8 mouse cellular contexts compared by ENCODE assay signal in the genomic region with DNA sequence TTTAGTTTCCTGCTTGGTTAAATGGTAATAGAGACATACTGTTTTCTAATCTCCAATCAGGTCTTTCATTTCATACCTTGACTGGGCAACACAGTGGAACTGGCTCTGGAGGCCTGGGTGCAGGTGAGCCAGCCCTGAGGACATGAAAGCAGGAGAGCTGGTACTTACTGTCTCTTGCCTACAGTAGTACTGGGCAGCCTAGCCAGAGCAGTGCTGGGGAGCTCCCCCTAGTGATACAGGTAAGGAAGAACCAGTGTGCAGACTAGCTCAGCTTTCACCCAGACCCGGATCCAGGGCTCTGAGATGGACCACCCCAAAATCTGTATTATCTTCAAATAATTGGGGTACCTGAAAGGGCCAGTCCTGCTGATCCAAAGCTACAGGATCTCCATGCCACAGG.
DNase-seq lines count a peak whose midpoint lies in the region; ATAC-seq and TF ChIP-seq lines count a peak whose summit lies in the region.

No protein-coding gene starts in this region.

- H3K4me2 ChIP-seq in forebrain, postnatal 0 days (ENCODE audit: low read depth): no peak overlapping the region
- H3K4me2 ChIP-seq in forebrain, embryonic 16.5 days (ENCODE audit: low read length): no peak overlapping the region

- H3K9me3 ChIP-seq in forebrain, postnatal 0 days (ENCODE audit: low read length): no peaks in the 10 kb centered on the region
- no peaks in the 10 kb centered on the region for H3K9me3 ChIP-seq in forebrain, embryonic 16.5 days (ENCODE audit: control insufficient read depth, low read length)

- 77% methylated on average over 1 of the region's 1 CpGs for WGBS in forebrain, postnatal 0 days
- 62% methylated on average over 1 of the region's 1 CpGs for WGBS in forebrain, embryonic 16.5 days
- WGBS in lung, adult 2 months: 78% methylated on average over 1 of the region's 1 CpGs

- H3K36me3 ChIP-seq in forebrain, postnatal 0 days (ENCODE audit: insufficient read depth): 0 out of 2 replicates have a peak, but pooled peaks cover 5% of the 10 kb centered on the region
- no peaks in the 10 kb centered on the region for H3K36me3 ChIP-seq in forebrain, embryonic 16.5 days (ENCODE audit: control insufficient read depth, insufficient read depth)

- no peaks in the 10 kb centered on the region for H3K27me3 ChIP-seq in forebrain, postnatal 0 days (ENCODE audit: insufficient read depth, low read length)
- H3K27me3 ChIP-seq in forebrain, embryonic 16.5 days (replicated peaks; ENCODE audit: control insufficient read depth, insufficient read depth, low read length): no peaks in the 10 kb centered on the region

- H3K4me1 ChIP-seq in forebrain, postnatal 0 days (ENCODE audit: insufficient read depth): no peaks in the 10 kb centered on the region
- 0 out of 2 replicates have a peak, but pooled peaks cover 4% of the 10 kb centered on the region for H3K4me1 ChIP-seq in forebrain, embryonic 16.5 days (replicated peaks; ENCODE audit: control insufficient read depth, insufficient read depth, low read length)
- no peaks in the 10 kb centered on the region for H3K4me1 ChIP-seq in lung, adult 2 months (ENCODE audit: control insufficient read depth, insufficient read depth, low read length)

- H3K4me3 ChIP-seq in forebrain, postnatal 0 days (ENCODE audit: low read depth, low read length): no peak overlapping the region
- no peak overlapping the region for H3K4me3 ChIP-seq in forebrain, embryonic 16.5 days (replicated peaks; ENCODE audit: low read length)
- no peak overlapping the region for H3K4me3 ChIP-seq in lung, adult 2 months (replicated peaks; ENCODE audit: extremely low read depth, low read depth, low read length)

- H3K9ac ChIP-seq in forebrain, postnatal 0 days: no peak overlapping the region
- H3K9ac ChIP-seq in forebrain, embryonic 16.5 days (replicated peaks; ENCODE audit: low read depth, low read length): no peak overlapping the region

- ATAC-seq in forebrain, postnatal 0 days: no peak
- no peak for ATAC-seq in forebrain, embryonic 16.5 days
- no peak for ATAC-seq in monocyte, adult 5-6 weeks (replicated peaks; ENCODE audit: insufficient number of reproducible peaks, low FRiP score, low TSS enrichment, poor library complexity, severe bottlenecking)

- TF ChIP-seq POLR2A in lung, adult 2 months (IDR thresholded peaks at IDR 0.05; ENCODE audit: borderline replicate concordance, extremely low read depth, low read depth, low read length): no peak

- no peak overlapping the region for H3K27ac ChIP-seq in forebrain, postnatal 0 days (ENCODE audit: low read depth, low read length)
- H3K27ac ChIP-seq in forebrain, embryonic 16.5 days (ENCODE audit: low read length): no peak overlapping the region

- DNase-seq in forebrain, postnatal 0 days: no peak
- peak; percentile 12 to 13 for DNase-seq in B cell, adult 2 months
- DNase-seq in cerebellum, postnatal 25 days: peak; percentile 17 to 38
- DNase-seq in lung, adult 2 months: peak; percentile 16
- no peak for DNase-seq in embryo, embryonic 10.5 days (ENCODE audit: low spot score)
- no peak for DNase-seq in testis, postnatal 10 days (ENCODE audit: low spot score)

- peak; percentile 21; the same call in 1 of the 2 replicates for TF ChIP-seq CTCF in forebrain, postnatal 0 days (IDR thresholded peaks at IDR 0.05; ENCODE audit: low read depth)
- peak; percentile 60 for TF ChIP-seq CTCF in lung, adult 2 months (IDR thresholded peaks at IDR 0.05; ENCODE audit: insufficient read depth, low read length)

Comparison
In these comparisons a context has a peak if more than half of its experiments do, and no peak if none do; other contexts are left out.
1. DNase-seq: peak in B cell, adult 2 months (2 of 2), cerebellum, postnatal 25 days (2 of 2) and lung, adult 2 months (single experiment); none in forebrain, postnatal 0 days (single experiment), embryo, embryonic 10.5 days (single experiment) and testis, postnatal 10 days (single experiment).